Mouse (Mus musculus): Measurements from ENCODE around the gene Sdhaf2. TPM values are rescaled to one million over a fixed set of nuclear protein-coding genes. Genes with fewer than 3 reads are reported as not detected.

Gene Sdhaf2
- 6.8 TPM for polyA plus RNA-seq (2015; fragmentation: Illumina TruSeq; extraction: RNeasy Lipid Tissue Mini Kit (QIAGEN cat#74804); ENCODE audit: insufficient read depth, low read depth, low replicate concordance)

GRCm38 (mm10) chr19:10525910-10526309 lies at the start of gene Sdhaf2:
TSS of gene Sdhaf2 (minus strand) at chr19:10526142.

GRCm38 (mm10) chr19:10555624-10556510 lies 29.9 kb upstream of the Sdhaf2 start, which contains the start of gene Tmem216:
TSS of gene Tmem216 (minus strand) at chr19:10556238.

GRCm38 (mm10) chr19:10525106-10525901 lies 638 bp downstream of the Sdhaf2 start, which contains the start of gene Cpsf7:
TSS of gene Cpsf7 (plus strand) at chr19:10525266.

GRCm38 (mm10) chr19:10482703-10483102 lies 43.2 kb downstream of the Sdhaf2 start, which contains the start of gene Ppp1r32:
TSS of gene Ppp1r32 (minus strand) at chr19:10482928.

GRCm38 (mm10) chr19:10456752-10457483 lies 69.0 kb downstream of the Sdhaf2 start, which contains the start of gene Lrrc10b:
TSS of gene Lrrc10b (minus strand) at chr19:10457473.

Other genes with a start within 250 kb of the Sdhaf2 start
- gene Dagla, start 221.3 kb downstream of the Sdhaf2 start, polyA plus RNA-seq (2015; fragmentation: Illumina TruSeq; extraction: RNeasy Lipid Tissue Mini Kit (QIAGEN cat#74804); ENCODE audit: insufficient read depth, low read depth, low replicate concordance), result 8.8 TPM
- gene Syt7, start 137.1 kb downstream of the Sdhaf2 start, polyA plus RNA-seq (2015; fragmentation: Illumina TruSeq; extraction: RNeasy Lipid Tissue Mini Kit (QIAGEN cat#74804); ENCODE audit: insufficient read depth, low read depth, low replicate concordance), result 5.5 TPM
- gene Lrrc10b, start 68.7 kb downstream of the Sdhaf2 start, polyA plus RNA-seq (2015; fragmentation: Illumina TruSeq; extraction: RNeasy Lipid Tissue Mini Kit (QIAGEN cat#74804); ENCODE audit: insufficient read depth, low read depth, low replicate concordance), result 2.6 TPM
- gene Ppp1r32, start 43.2 kb downstream of the Sdhaf2 start, polyA plus RNA-seq (2015; fragmentation: Illumina TruSeq; extraction: RNeasy Lipid Tissue Mini Kit (QIAGEN cat#74804); ENCODE audit: insufficient read depth, low read depth, low replicate concordance), result not detected
- gene Cpsf7, start 876 bp downstream of the Sdhaf2 start, polyA plus RNA-seq (2015; fragmentation: Illumina TruSeq; extraction: RNeasy Lipid Tissue Mini Kit (QIAGEN cat#74804); ENCODE audit: insufficient read depth, low read depth, low replicate concordance), result 20.4 TPM
- 4.2 TPM for gene Tmem216, start 30.1 kb upstream of the Sdhaf2 start, polyA plus RNA-seq (2015; fragmentation: Illumina TruSeq; extraction: RNeasy Lipid Tissue Mini Kit (QIAGEN cat#74804); ENCODE audit: insufficient read depth, low read depth, low replicate concordance)
- gene Cyb561a3, start 51.0 kb upstream of the Sdhaf2 start, polyA plus RNA-seq (2015; fragmentation: Illumina TruSeq; extraction: RNeasy Lipid Tissue Mini Kit (QIAGEN cat#74804); ENCODE audit: insufficient read depth, low read depth, low replicate concordance), result 5.5 TPM
- 2.2 TPM for gene Tmem138, start 51.2 kb upstream of the Sdhaf2 start, polyA plus RNA-seq (2015; fragmentation: Illumina TruSeq; extraction: RNeasy Lipid Tissue Mini Kit (QIAGEN cat#74804); ENCODE audit: insufficient read depth, low read depth, low replicate concordance)
- gene Ddb1, start 79.2 kb upstream of the Sdhaf2 start, polyA plus RNA-seq (2015; fragmentation: Illumina TruSeq; extraction: RNeasy Lipid Tissue Mini Kit (QIAGEN cat#74804); ENCODE audit: insufficient read depth, low read depth, low replicate concordance), result 37.8 TPM
- 3.4 TPM for gene Tkfc, start 79.5 kb upstream of the Sdhaf2 start, polyA plus RNA-seq (2015; fragmentation: Illumina TruSeq; extraction: RNeasy Lipid Tissue Mini Kit (QIAGEN cat#74804); ENCODE audit: insufficient read depth, low read depth, low replicate concordance)
- gene Vwce, start 108.1 kb upstream of the Sdhaf2 start, polyA plus RNA-seq (2015; fragmentation: Illumina TruSeq; extraction: RNeasy Lipid Tissue Mini Kit (QIAGEN cat#74804); ENCODE audit: insufficient read depth, low read depth, low replicate concordance), result not detected
- gene Pga5, start 151.9 kb upstream of the Sdhaf2 start, polyA plus RNA-seq (2015; fragmentation: Illumina TruSeq; extraction: RNeasy Lipid Tissue Mini Kit (QIAGEN cat#74804); ENCODE audit: insufficient read depth, low read depth, low replicate concordance), result not detected
- 9.0 TPM for gene Vps37c, start 162.6 kb upstream of the Sdhaf2 start, polyA plus RNA-seq (2015; fragmentation: Illumina TruSeq; extraction: RNeasy Lipid Tissue Mini Kit (QIAGEN cat#74804); ENCODE audit: insufficient read depth, low read depth, low replicate concordance)
- 0.52 TPM for gene Cd5, start 212.9 kb upstream of the Sdhaf2 start, polyA plus RNA-seq (2015; fragmentation: Illumina TruSeq; extraction: RNeasy Lipid Tissue Mini Kit (QIAGEN cat#74804); ENCODE audit: insufficient read depth, low read depth, low replicate concordance)

Data from pancreas, adult 10 weeks (tissue).